Comparison of ENCODE assay signal across 22 mouse cellular contexts in genomic region chr4:125174516-125175185, GRCm38 (mm10). TPM values are rescaled to one million over a fixed set of nuclear protein-coding genes. Genes with fewer than 3 reads are reported as not detected.
DNase-seq lines count a peak whose midpoint lies in the region; ATAC-seq lines count a peak whose summit lies in the region.
"Had no signal": no experiment of that assay in that cellular context is flagged by ENCODE, and none has a peak within 500 bp of the region (broad histone marks: within the 10 kb centered on the region; RNA-seq: fewer than 3 reads in every experiment).

No protein-coding gene starts in this region.

- H3K27ac ChIP-seq in neural tube, embryonic 15.5 days (replicated peaks) = no peak overlapping the region
- no peak overlapping the region for H3K27ac ChIP-seq in neural tube, embryonic 11.5 days (ENCODE audit: low read depth, low read length)
- H3K27ac ChIP-seq: forebrain, embryonic 10.5 days; heart, adult 2 months; hindbrain, embryonic 10.5 days; liver, embryonic 12.5 days; macrophage; neural tube, embryonic 12.5 days had no signal

- H3K4me3 ChIP-seq in neural tube, embryonic 15.5 days (replicated peaks) = no peak overlapping the region
- H3K4me3 ChIP-seq in neural tube, embryonic 11.5 days (ENCODE audit: low read depth, low read length) = no peak overlapping the region
- H3K4me3 ChIP-seq: forebrain, embryonic 10.5 days; heart, adult 2 months; hindbrain, embryonic 10.5 days; liver, embryonic 12.5 days; neural tube, embryonic 12.5 days had no signal

- H3K9me3 ChIP-seq in neural tube, embryonic 15.5 days (replicated peaks) = no peaks in the 10 kb centered on the region
- no peaks in the 10 kb centered on the region for H3K9me3 ChIP-seq in neural tube, embryonic 11.5 days (ENCODE audit: control insufficient read depth, low read length)
- H3K9me3 ChIP-seq: forebrain, embryonic 10.5 days; hindbrain, embryonic 10.5 days; liver, embryonic 12.5 days; neural tube, embryonic 12.5 days had no signal

- no peak overlapping the region for H3K4me2 ChIP-seq in neural tube, embryonic 15.5 days
- H3K4me2 ChIP-seq in neural tube, embryonic 11.5 days (ENCODE audit: low read depth) = no peak overlapping the region
- H3K4me2 ChIP-seq: liver, embryonic 12.5 days; midbrain, embryonic 11.5 days; neural tube, embryonic 12.5 days had no signal

- H3K9ac ChIP-seq in neural tube, embryonic 15.5 days (replicated peaks) = no peak overlapping the region
- no peak overlapping the region for H3K9ac ChIP-seq in neural tube, embryonic 11.5 days (ENCODE audit: low read length)
- H3K9ac ChIP-seq: liver, embryonic 12.5 days; neural tube, embryonic 12.5 days had no signal

- WGBS in neural tube, embryonic 15.5 days = 38% methylated on average over 5 of the region's 5 CpGs
- 45% methylated on average over 5 of the region's 5 CpGs for WGBS in neural tube, embryonic 11.5 days

- peak; percentile 40 for DNase-seq in neural tube, embryonic 10.5 days (ENCODE audit: extremely low spot score, low spot score)
- DNase-seq in kidney, adult 18-20 months = peak; percentile 19
- DNase-seq in kidney, postnatal 10 days = peak; percentile 38
- peak; percentile 40 for DNase-seq in neural tube, embryonic 11.5 days (ENCODE audit: low spot score)
- DNase-seq in left cerebral cortex, postnatal 4 days = no peak
- DNase-seq in layer of hippocampus, adult 8-10 months (ENCODE audit: low spot score in 2 of 2) = no peak
- DNase-seq in ovary, adult 18-20 months (ENCODE audit: low spot score) = no peak
- DNase-seq: adrenal gland, adult 2 months; cerebellum, adult 8-10 months; gastrocnemius, postnatal 10 days; heart, adult 2 months; lung, adult 2 months; right cerebral cortex, postnatal 14 days; spleen, adult 18-20 months; thymus, postnatal 36 days had no signal

- intact Hi-C loops in left cerebral cortex, postnatal 4 days (cut with DNase I) = no loop called here

- no peaks in the 10 kb centered on the region for H3K27me3 ChIP-seq in neural tube, embryonic 15.5 days (replicated peaks)
- H3K27me3 ChIP-seq in neural tube, embryonic 11.5 days (ENCODE audit: control insufficient read depth, insufficient read depth, low read length) = no peaks in the 10 kb centered on the region

- peaks cover 26% of the 10 kb centered on the region for H3K4me1 ChIP-seq in neural tube, embryonic 15.5 days
- 0 out of 2 replicates have a peak, but pooled peaks cover 4% of the 10 kb centered on the region for H3K4me1 ChIP-seq in neural tube, embryonic 11.5 days (ENCODE audit: control insufficient read depth, insufficient read depth, low read length)
- H3K4me1 ChIP-seq: liver, embryonic 12.5 days had no signal

- no peaks in the 10 kb centered on the region for H3K36me3 ChIP-seq in neural tube, embryonic 15.5 days
- H3K36me3 ChIP-seq in neural tube, embryonic 11.5 days (ENCODE audit: control insufficient read depth, insufficient read depth, low read length) = no peaks in the 10 kb centered on the region
- H3K36me3 ChIP-seq: forebrain, embryonic 10.5 days; hindbrain, embryonic 10.5 days; liver, embryonic 12.5 days; neural tube, embryonic 12.5 days had no signal

- ATAC-seq in neural tube, embryonic 15.5 days (ENCODE audit: low FRiP score) = no peak
- no peak for ATAC-seq in neural tube, embryonic 11.5 days (ENCODE audit: insufficient read depth, low FRiP score, low TSS enrichment)
- ATAC-seq: liver, embryonic 12.5 days had no signal

RNA-seq across cellular contexts. Expression of gene Zc3h12a, which starts 47.0 kb away (rescaled TPM):
- polyA plus RNA-seq in neural tube, embryonic 15.5 days (2015; fragmentation: Nextera tagmentation; extraction: Ambion mirVana) = 0.15 and 0.68 TPM in 2 replicates
- 0.37 and 0.90 TPM in 2 replicates for polyA plus RNA-seq in neural tube, embryonic 11.5 days (2014; fragmentation: Nextera tagmentation; extraction: Ambion mirVana)
- total RNA-seq in left cerebral cortex, postnatal 4 days (2021) = under 1 TPM; 0.58 to 0.60 TPM
- total RNA-seq in layer of hippocampus, adult 8-10 months (2022) = 1 to 10 TPM in 3 of 4 experiments, under 1 TPM in 1; 0.67 to 2.6 (median 1.5) TPM

Comparison
In these comparisons a context has a peak if more than half of its experiments do, and no peak if none do; other contexts are left out.
1. DNase-seq: peak in neural tube, embryonic 10.5 days (single experiment), kidney, adult 18-20 months (single experiment), kidney, postnatal 10 days (single experiment) and neural tube, embryonic 11.5 days (single experiment); none in left cerebral cortex, postnatal 4 days (single experiment), layer of hippocampus, adult 8-10 months (0 of 2) and ovary, adult 18-20 months (single experiment).